Mouse (Mus musculus): ENCODE results near the gene Cyp4a14. TPM values are rescaled to one million over a fixed set of nuclear protein-coding genes. Genes with fewer than 3 reads are reported as not detected.
"Not testable (repeated sequence)": the region's sequence is repeated elsewhere in the genome, so short reads cannot be mapped to it uniquely, and the experiment has no call there.

Cyp4a14 gene
- not detected in 2 replicates for polyA plus RNA-seq (2016; fragmentation: Nextera tagmentation; extraction: Ambion mirVana)

GRCm38 (mm10) chr4:115496001-115496400 is at the start of gene Cyp4a14:
TSS of gene Cyp4a14 (minus strand) at chr4:115496142.
- no peaks in the 10 kb centered on the region for H3K27me3 ChIP-seq (ENCODE audit: poor library complexity, severe bottlenecking)
- H3K9me3 ChIP-seq = no peaks in the 10 kb centered on the region
- H3K4me1 ChIP-seq = no peaks in the 10 kb centered on the region
- H3K27ac ChIP-seq = no peak within 1 kb of the TSS
- no peak for DNase-seq (ENCODE audit: extremely low spot score, low spot score)
- WGBS = 97% methylated on average over 1 of the region's 1 CpGs
- no peaks in the 10 kb centered on the region for H3K36me3 ChIP-seq (replicated peaks)
- no peak within 1 kb of the TSS for H3K4me3 ChIP-seq

GRCm38 (mm10) chr4:115545101-115545500 is 49.2 kb upstream of the Cyp4a14 start:
- no peaks in the 10 kb centered on the region for H3K9me3 ChIP-seq
- no peaks in the 10 kb centered on the region for H3K27me3 ChIP-seq (ENCODE audit: poor library complexity, severe bottlenecking)
- H3K36me3 ChIP-seq (replicated peaks) = no peaks in the 10 kb centered on the region
- no peak overlapping the region for H3K4me3 ChIP-seq
- DNase-seq (ENCODE audit: extremely low spot score, low spot score) = no peak
- 41% methylated on average over 1 of the region's 1 CpGs for WGBS
- no peak overlapping the region for H3K27ac ChIP-seq
- no peaks in the 10 kb centered on the region for H3K4me1 ChIP-seq

- Histone ChIP-seq H3K27ac (no peak overlapping the region), H3K4me3 (no peak overlapping the region), H3K36me3 (replicated peaks) (no peaks in the 10 kb centered on the region), H3K27me3 (ENCODE audit: poor library complexity, severe bottlenecking) (no peaks in the 10 kb centered on the region), H3K9me3 (no peaks in the 10 kb centered on the region), H3K4me1 (0 out of 2 replicates have a peak, but pooled peaks cover 3% of the 10 kb centered on the region)
- DNase-seq (ENCODE audit: extremely low spot score, low spot score) = no peak
- WGBS = 97% methylated on average over 2 of the region's 2 CpGs
Measured at GRCm38 (mm10) chr4:115521766-115522165, 25.8 kb upstream of the Cyp4a14 start.

DNA sequence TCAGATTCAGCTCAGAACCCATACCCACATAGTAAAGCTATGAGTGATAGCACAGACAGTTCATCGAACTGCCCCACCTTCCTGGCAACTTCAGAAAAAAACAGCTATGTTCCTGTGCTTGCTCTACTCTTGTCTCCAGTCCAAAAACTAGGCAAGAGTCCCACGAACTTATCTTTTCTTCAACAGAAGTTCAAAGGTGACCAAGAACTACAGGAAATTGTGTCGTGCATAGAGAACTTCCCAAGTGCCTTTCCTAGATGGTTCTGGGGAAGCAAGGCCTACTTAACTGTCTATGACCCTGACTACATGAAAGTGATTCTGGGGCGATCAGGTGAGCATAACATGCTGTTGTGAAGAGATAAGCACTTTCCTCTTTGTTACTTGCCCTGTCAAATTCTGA is 23.5 kb upstream of the Cyp4a14 start:
- WGBS = 81% methylated on average over 4 of the region's 4 CpGs
- 0 out of 2 replicates have a peak, but pooled peaks cover 3% of the 10 kb centered on the region for H3K4me1 ChIP-seq
- H3K9me3 ChIP-seq = no peaks in the 10 kb centered on the region

DNA sequence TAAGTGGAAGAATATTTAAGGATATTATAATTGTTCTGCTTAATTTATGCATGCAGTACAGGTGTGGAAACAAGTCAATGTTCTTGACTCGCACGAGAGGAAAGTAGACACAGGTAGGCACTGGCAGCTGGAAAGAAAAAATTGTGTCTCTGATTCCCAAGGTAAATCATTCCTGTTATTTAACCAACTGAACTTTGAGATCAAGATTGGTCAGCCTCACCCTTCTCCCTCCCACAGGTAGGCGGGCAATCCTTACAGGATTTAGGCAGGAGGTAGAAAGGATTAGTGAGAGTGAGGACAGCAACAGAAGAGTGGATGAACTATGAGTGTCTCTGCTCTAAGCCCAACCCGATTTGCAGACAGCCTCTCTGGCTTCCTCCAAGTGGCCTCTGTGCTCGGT is 22.1 kb upstream of the Cyp4a14 start, which contains the start of gene Cyp4a10:
Cyp4a10 (plus strand) TSS at position 265 of the 400 bp plus-strand sequence.
- H3K27me3 ChIP-seq (ENCODE audit: poor library complexity, severe bottlenecking); H3K4me3 ChIP-seq; H3K9me3 ChIP-seq; H3K4me1 ChIP-seq; DNase-seq (ENCODE audit: extremely low spot score, low spot score); H3K36me3 ChIP-seq (replicated peaks); H3K27ac ChIP-seq: not testable (repeated sequence)
- 91% methylated on average over 5 of the region's 5 CpGs for WGBS

More for the DNA sequence above, 23.5 kb upstream of the Cyp4a14 start:
- Histone ChIP-seq H3K27me3 (ENCODE audit: poor library complexity, severe bottlenecking) (no peaks in the 10 kb centered on the region), H3K4me3 (no peak overlapping the region), H3K36me3 (replicated peaks) (no peaks in the 10 kb centered on the region), H3K27ac (no peak overlapping the region)
- no peak for DNase-seq (ENCODE audit: extremely low spot score, low spot score)

DNA sequence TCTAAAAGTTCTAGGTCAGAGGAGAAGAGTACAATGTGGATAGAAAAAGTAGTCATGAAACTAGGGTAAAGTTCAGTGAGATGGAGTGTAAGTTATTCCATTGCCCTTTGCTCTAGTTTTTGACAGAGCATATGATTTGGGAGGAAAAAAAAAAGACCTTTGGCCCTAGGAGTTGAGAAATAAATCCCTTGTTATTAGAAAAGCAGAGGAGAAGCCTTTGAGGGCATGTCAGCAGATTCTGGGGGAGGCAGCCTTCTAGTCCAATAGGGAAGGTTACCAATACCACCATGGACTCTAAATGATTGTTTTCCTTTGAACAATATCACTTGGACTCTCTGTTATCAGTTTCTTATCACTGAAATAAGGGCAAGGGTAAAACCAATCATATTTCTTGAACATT is 18.0 kb upstream of the Cyp4a14 start:
- not testable (repeated sequence) for DNase-seq (ENCODE audit: extremely low spot score, low spot score); H3K4me3 ChIP-seq; H3K36me3 ChIP-seq (replicated peaks); H3K27me3 ChIP-seq (ENCODE audit: poor library complexity, severe bottlenecking); H3K4me1 ChIP-seq; H3K9me3 ChIP-seq; H3K27ac ChIP-seq

- 88% methylated on average over 3 of the region's 3 CpGs for WGBS
Measured at GRCm38 (mm10) chr4:115497466-115497865, 1.5 kb upstream of the Cyp4a14 start.

GRCm38 (mm10) chr4:115481006-115481652 is 14.8 kb downstream of the Cyp4a14 start:
- Histone ChIP-seq H3K27ac (no peak overlapping the region), H3K36me3 (replicated peaks) (no peaks in the 10 kb centered on the region), H3K4me1 (no peaks in the 10 kb centered on the region), H3K4me3 (no peak overlapping the region), H3K27me3 (ENCODE audit: poor library complexity, severe bottlenecking) (no peaks in the 10 kb centered on the region), H3K9me3 (no peaks in the 10 kb centered on the region)
- DNase-seq (ENCODE audit: extremely low spot score, low spot score) = no peak
- WGBS = 79% methylated on average over 6 of the region's 6 CpGs

More at GRCm38 (mm10) chr4:115497466-115497865, 1.5 kb upstream of the Cyp4a14 start:
- no peak overlapping the region for H3K27ac ChIP-seq
- no peaks in the 10 kb centered on the region for H3K27me3 ChIP-seq (ENCODE audit: poor library complexity, severe bottlenecking)
- no peaks in the 10 kb centered on the region for H3K9me3 ChIP-seq
- no peak for DNase-seq (ENCODE audit: extremely low spot score, low spot score)
- H3K4me1 ChIP-seq = no peaks in the 10 kb centered on the region
- no peak overlapping the region for H3K4me3 ChIP-seq
- no peaks in the 10 kb centered on the region for H3K36me3 ChIP-seq (replicated peaks)

- H3K36me3 ChIP-seq (replicated peaks); H3K27ac ChIP-seq; H3K4me3 ChIP-seq; H3K4me1 ChIP-seq; H3K9me3 ChIP-seq; DNase-seq (ENCODE audit: extremely low spot score, low spot score); H3K27me3 ChIP-seq (ENCODE audit: poor library complexity, severe bottlenecking): not testable (repeated sequence)
Measured at GRCm38 (mm10) chr4:115476051-115476450, 19.9 kb downstream of the Cyp4a14 start.

DNA sequence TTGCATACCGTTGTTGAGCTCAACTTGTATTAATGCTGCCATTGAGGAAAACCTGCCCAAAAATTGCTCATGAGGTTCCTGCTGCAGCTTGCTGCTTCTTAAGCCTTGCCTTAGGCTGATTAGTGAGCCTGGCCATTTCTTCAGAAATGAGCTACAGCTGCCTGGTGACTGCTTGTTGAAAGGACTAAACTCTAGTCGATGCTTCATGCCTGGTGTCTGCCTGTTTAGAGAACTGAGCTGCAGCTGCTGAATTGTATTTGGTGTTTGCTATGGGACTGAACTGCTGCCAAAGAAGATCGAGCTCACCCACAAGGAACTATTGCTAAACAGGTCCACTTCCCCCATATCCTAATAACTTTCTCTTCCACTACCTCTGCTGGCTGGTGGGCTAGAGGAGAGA is 22.4 kb downstream of the Cyp4a14 start:
- not testable (repeated sequence) for H3K36me3 ChIP-seq (replicated peaks); DNase-seq (ENCODE audit: extremely low spot score, low spot score); H3K27ac ChIP-seq; H3K4me3 ChIP-seq; H3K27me3 ChIP-seq (ENCODE audit: poor library complexity, severe bottlenecking); H3K9me3 ChIP-seq; H3K4me1 ChIP-seq
- 84% methylated on average over 3 of the region's 3 CpGs for WGBS

GRCm38 (mm10) chr4:115452304-115452703 is 43.6 kb downstream of the Cyp4a14 start, which contains the start of gene Cyp4a30b:
TSS of gene Cyp4a30b (plus strand) at chr4:115452604.
- no peaks in the 10 kb centered on the region for H3K36me3 ChIP-seq (replicated peaks)
- no peak within 1 kb of the TSS for H3K27ac ChIP-seq
- no peaks in the 10 kb centered on the region for H3K27me3 ChIP-seq (ENCODE audit: poor library complexity, severe bottlenecking)
- no peaks in the 10 kb centered on the region for H3K9me3 ChIP-seq
- no peak for DNase-seq (ENCODE audit: extremely low spot score, low spot score)
- WGBS = 77% methylated on average over 3 of the region's 3 CpGs
- H3K4me1 ChIP-seq = no peaks in the 10 kb centered on the region
- no peak within 1 kb of the TSS for H3K4me3 ChIP-seq

GRCm38 (mm10) chr4:115450577-115451137 is 45.3 kb downstream of the Cyp4a14 start:
- Histone ChIP-seq H3K4me3 (no peak overlapping the region), H3K4me1 (no peaks in the 10 kb centered on the region), H3K36me3 (replicated peaks) (no peaks in the 10 kb centered on the region), H3K27me3 (ENCODE audit: poor library complexity, severe bottlenecking) (no peaks in the 10 kb centered on the region), H3K9me3 (no peaks in the 10 kb centered on the region), H3K27ac (no peak overlapping the region)
- 76% methylated on average over 3 of the region's 3 CpGs for WGBS
- DNase-seq (ENCODE audit: extremely low spot score, low spot score) = no peak
